Mouse (Mus musculus): ENCODE measurements at regions not wholly inside any gene's neighbourhood (a gene's known extent, or its start where the extent isn't known, plus 50 kb on each side); places are given as distances from the start of the nearest gene placed in this dataset.

GRCm38 (mm10) chr2:124753717-124754116 is 314.2 kb upstream of the Slc24a5 start:
- no peaks in the 10 kb centered on the region for H3K4me1 ChIP-seq (ENCODE audit: insufficient read depth, low read depth, low read length)
- DNase-seq (ENCODE audit: low spot score): no peak
- peaks cover 12% of the 10 kb centered on the region for H3K9me3 ChIP-seq (replicated peaks)
- TF ChIP-seq GATA1 (IDR thresholded peaks at IDR 0.05; ENCODE audit: borderline replicate concordance, low read length) (no peak), TAL1 (conservative IDR thresholded peaks at IDR 0.05; ENCODE audit: low read depth, low read length) (no peak), POLR2AphosphoS5 (IDR thresholded peaks at IDR 0.05; ENCODE audit: insufficient replicate concordance, low read depth, low read length) (no peak), GATA2 (IDR thresholded peaks at IDR 0.05; ENCODE audit: borderline replicate concordance, low read depth, low read length) (no peak), CTCF (IDR thresholded peaks at IDR 0.05; ENCODE audit: low read depth, low read length) (no peak)
- H3K27me3 ChIP-seq (ENCODE audit: insufficient read depth, low read length): no peaks in the 10 kb centered on the region
- H3K36me3 ChIP-seq (replicated peaks): no peaks in the 10 kb centered on the region
- no peak for ATAC-seq (ENCODE audit: extremely low read depth, insufficient number of reproducible peaks, low FRiP score, poor library complexity, severe bottlenecking)
- H3K4me3 ChIP-seq (ENCODE audit: low read depth, low read length): no peak overlapping the region

DNA sequence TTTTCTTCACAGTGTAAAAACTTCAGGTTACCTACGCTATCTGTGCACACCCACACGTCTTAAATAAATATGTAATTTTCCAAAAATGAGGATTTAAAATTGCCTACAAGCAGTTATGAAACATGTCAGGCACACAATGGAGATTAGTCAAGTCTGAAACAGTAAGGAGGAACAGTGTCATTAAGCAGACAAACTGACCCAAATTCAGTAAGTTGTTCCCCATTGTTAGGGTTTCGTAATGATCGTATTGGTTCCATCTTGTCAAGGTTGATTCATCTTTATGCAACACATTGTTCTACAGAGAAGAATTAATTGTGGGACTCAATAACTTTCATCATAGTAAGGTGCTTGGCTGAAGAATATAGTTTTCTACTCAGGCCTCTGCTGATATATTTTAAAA is 312.7 kb upstream of the Slc24a5 start:
- DNase-seq (ENCODE audit: low spot score): no peak
- H3K4me3 ChIP-seq (ENCODE audit: low read depth, low read length): no peak overlapping the region
- H3K9me3 ChIP-seq (replicated peaks): peaks cover 14% of the 10 kb centered on the region
- no peak for ATAC-seq (ENCODE audit: extremely low read depth, insufficient number of reproducible peaks, low FRiP score, poor library complexity, severe bottlenecking)
- H3K27me3 ChIP-seq (ENCODE audit: insufficient read depth, low read length): no peaks in the 10 kb centered on the region
- H3K4me1 ChIP-seq (ENCODE audit: insufficient read depth, low read depth, low read length): no peaks in the 10 kb centered on the region
- no peaks in the 10 kb centered on the region for H3K36me3 ChIP-seq (replicated peaks)
- no peak for TF ChIP-seq CTCF (IDR thresholded peaks at IDR 0.05; ENCODE audit: low read depth, low read length)
- no peak for TF ChIP-seq TAL1 (conservative IDR thresholded peaks at IDR 0.05; ENCODE audit: low read depth, low read length)
- no peak for TF ChIP-seq GATA1 (IDR thresholded peaks at IDR 0.05; ENCODE audit: borderline replicate concordance, low read length)
- TF ChIP-seq GATA2 (IDR thresholded peaks at IDR 0.05; ENCODE audit: borderline replicate concordance, low read depth, low read length): no peak
- TF ChIP-seq POLR2AphosphoS5 (IDR thresholded peaks at IDR 0.05; ENCODE audit: insufficient replicate concordance, low read depth, low read length): no peak

- TF ChIP-seq POLR2AphosphoS5 (IDR thresholded peaks at IDR 0.05; ENCODE audit: insufficient replicate concordance, low read depth, low read length) (no peak), TAL1 (conservative IDR thresholded peaks at IDR 0.05; ENCODE audit: low read depth, low read length) (no peak), GATA2 (IDR thresholded peaks at IDR 0.05; ENCODE audit: borderline replicate concordance, low read depth, low read length) (no peak), CTCF (IDR thresholded peaks at IDR 0.05; ENCODE audit: low read depth, low read length) (no peak), GATA1 (IDR thresholded peaks at IDR 0.05; ENCODE audit: borderline replicate concordance, low read length) (no peak)
- Histone ChIP-seq H3K27me3 (ENCODE audit: insufficient read depth, low read length) (no peaks in the 10 kb centered on the region), H3K36me3 (replicated peaks) (no peaks in the 10 kb centered on the region), H3K9me3 (replicated peaks) (peaks cover 25% of the 10 kb centered on the region), H3K4me1 (ENCODE audit: insufficient read depth, low read depth, low read length) (no peaks in the 10 kb centered on the region), H3K4me3 (ENCODE audit: low read depth, low read length) (no peak overlapping the region)
- ATAC-seq (ENCODE audit: extremely low read depth, insufficient number of reproducible peaks, low FRiP score, poor library complexity, severe bottlenecking): no peak
- DNase-seq (ENCODE audit: low spot score): no peak
These were observed 308.9 kb upstream of the Slc24a5 start for GRCm38 (mm10) chr2:124758992-124759391.

DNA sequence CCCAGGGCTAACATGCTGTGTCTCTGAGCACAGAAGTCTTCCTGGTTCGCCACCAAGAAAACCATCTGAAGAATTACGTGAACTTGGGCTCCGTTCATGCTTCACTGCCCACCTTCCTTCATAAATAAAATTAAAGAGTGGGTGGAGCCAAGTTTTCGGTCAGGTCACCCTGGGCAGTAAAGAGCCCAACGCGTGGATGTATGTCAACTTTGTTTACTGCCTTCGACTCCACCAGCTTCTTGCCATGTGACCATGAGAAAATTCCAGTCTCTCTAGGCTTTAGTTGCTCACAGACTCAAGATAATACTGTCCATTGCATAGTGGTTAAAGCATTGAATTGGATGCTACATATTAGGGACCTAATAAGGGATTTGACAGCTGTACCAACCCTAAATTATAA is 304.3 kb upstream of the Slc24a5 start:
- no peaks in the 10 kb centered on the region for H3K36me3 ChIP-seq (replicated peaks)
- H3K27me3 ChIP-seq (ENCODE audit: insufficient read depth, low read length): no peaks in the 10 kb centered on the region
- TF ChIP-seq TAL1 (conservative IDR thresholded peaks at IDR 0.05; ENCODE audit: low read depth, low read length) (no peak), POLR2AphosphoS5 (IDR thresholded peaks at IDR 0.05; ENCODE audit: insufficient replicate concordance, low read depth, low read length) (no peak), GATA1 (IDR thresholded peaks at IDR 0.05; ENCODE audit: borderline replicate concordance, low read length) (no peak)
- DNase-seq (ENCODE audit: low spot score): no peak
- peaks cover 46% of the 10 kb centered on the region for H3K9me3 ChIP-seq (replicated peaks)
- ATAC-seq (ENCODE audit: extremely low read depth, insufficient number of reproducible peaks, low FRiP score, poor library complexity, severe bottlenecking): no peak
- no peaks in the 10 kb centered on the region for H3K4me1 ChIP-seq (ENCODE audit: insufficient read depth, low read depth, low read length)
- H3K4me3 ChIP-seq (ENCODE audit: low read depth, low read length): no peak overlapping the region

DNA sequence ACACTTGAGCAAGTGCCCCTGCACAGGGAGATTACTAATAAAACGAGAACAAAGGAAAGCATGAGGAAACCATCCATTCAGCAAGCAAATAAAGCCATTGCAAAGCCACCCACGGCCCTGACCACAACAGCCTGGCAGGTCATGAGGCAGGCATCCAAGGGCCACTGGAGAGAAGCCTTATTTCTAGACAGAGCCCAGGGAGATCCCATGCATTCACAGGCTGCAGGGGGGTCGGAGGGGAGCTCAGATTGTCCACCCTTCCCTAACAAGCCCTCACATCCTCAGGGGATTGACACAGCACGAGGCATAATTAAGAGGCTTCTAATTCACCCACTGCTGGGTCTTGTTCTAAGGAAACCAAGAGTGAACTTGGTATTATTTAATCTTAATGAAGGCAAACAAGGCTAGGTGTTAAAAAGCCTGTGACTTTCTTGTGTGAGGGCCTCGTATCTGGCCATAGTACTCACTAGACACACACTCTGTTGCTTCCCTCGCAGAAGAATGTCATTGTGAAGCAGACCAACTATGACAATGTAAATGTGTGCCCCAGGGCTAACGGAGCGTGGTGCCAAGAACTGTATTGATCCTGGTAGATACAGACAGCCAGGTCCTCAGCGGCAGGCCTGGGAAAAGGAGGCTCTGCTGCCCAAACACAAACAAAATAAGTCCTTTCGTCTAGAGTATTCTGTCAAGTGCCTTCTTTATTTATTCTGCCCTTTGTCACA is 303.6 kb upstream of the Slc24a5 start:
- Histone ChIP-seq H3K4me1 (ENCODE audit: insufficient read depth, low read depth, low read length) (no peaks in the 10 kb centered on the region), H3K4me3 (ENCODE audit: low read depth, low read length) (no peak overlapping the region), H3K27me3 (ENCODE audit: insufficient read depth, low read length) (no peaks in the 10 kb centered on the region), H3K36me3 (replicated peaks) (no peaks in the 10 kb centered on the region), H3K9me3 (replicated peaks) (peaks cover 49% of the 10 kb centered on the region)
- no peak for TF ChIP-seq POLR2AphosphoS5 (IDR thresholded peaks at IDR 0.05; ENCODE audit: insufficient replicate concordance, low read depth, low read length)
- TF ChIP-seq TAL1 (conservative IDR thresholded peaks at IDR 0.05; ENCODE audit: low read depth, low read length): no peak
- ATAC-seq (ENCODE audit: extremely low read depth, insufficient number of reproducible peaks, low FRiP score, poor library complexity, severe bottlenecking) (no peak), DNase-seq (ENCODE audit: low spot score) (no peak)

DNA sequence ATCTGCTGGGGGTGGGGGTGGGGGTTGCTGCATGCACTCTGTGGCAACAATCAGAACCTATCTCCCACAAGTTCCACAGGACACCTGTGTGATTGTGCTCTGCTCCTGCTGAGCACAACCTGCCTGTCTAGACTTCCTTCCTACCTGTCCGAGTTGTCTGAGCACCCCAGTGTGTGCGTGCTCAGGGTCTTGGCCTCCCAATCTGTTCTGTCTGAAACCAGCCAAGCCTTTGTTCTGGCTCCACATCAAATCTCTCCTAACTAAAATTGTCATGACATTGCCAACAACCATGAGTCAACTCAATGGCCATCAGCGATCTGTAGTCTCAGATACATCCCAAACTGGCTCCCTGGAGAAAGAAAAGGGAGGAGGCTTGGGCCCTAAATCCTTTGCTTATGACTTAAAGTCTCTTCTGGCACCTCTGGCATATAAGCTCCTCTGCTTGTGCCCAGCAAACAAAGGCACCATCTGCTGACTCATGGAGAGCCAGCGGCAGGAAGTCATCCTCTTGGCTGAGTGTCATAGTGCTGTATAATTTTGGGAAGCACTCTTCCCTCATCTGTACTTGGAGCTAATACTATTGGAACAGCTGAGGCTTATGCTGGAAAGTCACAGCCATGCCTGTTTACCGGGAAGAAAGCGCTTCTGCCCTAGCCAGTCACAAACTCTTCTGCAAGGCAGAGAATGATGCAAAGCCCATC is 298.5 kb upstream of the Slc24a5 start:
- Histone ChIP-seq H3K9me3 (replicated peaks) (peaks cover 54% of the 10 kb centered on the region), H3K4me3 (ENCODE audit: low read depth, low read length) (no peak overlapping the region), H3K4me1 (ENCODE audit: insufficient read depth, low read depth, low read length) (no peaks in the 10 kb centered on the region), H3K36me3 (replicated peaks) (no peaks in the 10 kb centered on the region), H3K27me3 (ENCODE audit: insufficient read depth, low read length) (no peaks in the 10 kb centered on the region)
- no peak for DNase-seq (ENCODE audit: low spot score)
- TF ChIP-seq TAL1 (conservative IDR thresholded peaks at IDR 0.05; ENCODE audit: low read depth, low read length): no peak
- TF ChIP-seq GATA2 (IDR thresholded peaks at IDR 0.05; ENCODE audit: borderline replicate concordance, low read depth, low read length): no peak
- TF ChIP-seq GATA1 (IDR thresholded peaks at IDR 0.05; ENCODE audit: borderline replicate concordance, low read length): no peak
- no peak for TF ChIP-seq CTCF (IDR thresholded peaks at IDR 0.05; ENCODE audit: low read depth, low read length)
- no peak for TF ChIP-seq POLR2AphosphoS5 (IDR thresholded peaks at IDR 0.05; ENCODE audit: insufficient replicate concordance, low read depth, low read length)
- ATAC-seq (ENCODE audit: extremely low read depth, insufficient number of reproducible peaks, low FRiP score, poor library complexity, severe bottlenecking): no peak

Data from G1E (cell line).